Mouse (Mus musculus) brain, adult 10 weeks (tissue): ENCODE results near the gene Cadm3. TPM values are rescaled to one million over a fixed set of nuclear protein-coding genes. Genes with fewer than 3 reads are reported as not detected.

Source experiments
- polyA plus RNA-seq: library from polyadenylated mRNA; stranded (reverse); fragments of 350-450 nt; fragmentation: Illumina TruSeq; extraction: RNeasy Lipid Tissue Mini Kit (QIAGEN cat#74804); gene quantifications from one replicate; pipeline ENCODE4 v1.2.3, GENCODE M21; 2015; ENCODE audit warnings: low read depth, low replicate concordance

The Cadm3 gene
- polyA plus RNA-seq: 269 TPM

DNA sequence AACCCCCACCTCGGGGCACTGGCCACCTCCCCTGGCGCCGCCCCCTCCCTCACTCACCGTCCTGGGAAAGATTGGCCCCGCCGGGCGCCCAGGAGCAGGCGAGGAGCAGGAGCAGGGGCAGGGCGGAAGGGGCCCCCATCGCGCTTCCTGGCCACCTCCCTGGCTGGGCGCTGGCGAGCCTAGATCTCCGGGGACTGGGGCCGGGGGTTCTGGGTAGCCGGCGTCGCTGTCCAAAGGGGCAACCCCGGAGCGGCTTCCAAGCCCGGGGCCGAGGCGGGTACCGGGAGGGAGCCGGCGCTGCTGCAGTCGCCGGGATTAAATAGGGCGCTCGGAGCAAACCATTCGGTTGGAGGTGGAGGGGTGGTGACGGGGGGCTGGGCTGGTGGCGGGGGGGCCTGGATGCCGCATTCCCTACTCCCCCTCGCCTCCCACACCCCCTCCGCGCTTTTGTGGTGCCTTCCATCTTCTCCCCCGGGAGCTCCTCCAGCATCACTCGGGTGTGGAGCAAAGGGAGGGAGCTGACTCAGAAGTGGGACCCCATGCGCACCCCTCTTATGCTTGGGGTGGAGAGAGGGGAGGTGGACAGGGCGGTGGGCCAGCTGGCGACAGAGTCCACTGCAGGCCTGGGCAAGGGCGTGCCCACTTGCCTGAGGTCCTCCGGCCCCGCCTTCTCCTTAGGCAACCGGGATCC, at the start of gene Cadm3:
TSS of gene Cadm3 (minus strand) at position 340 of the 691 bp plus-strand sequence.

GRCm38 (mm10) chr1:173350372-173350957, 17.0 kb downstream of the Cadm3 start, which contains the start of gene Aim2:
Gene Aim2 (plus strand): TSS chr1:173350879.

GRCm38 (mm10) chr1:173333312-173334253, 33.9 kb downstream of the Cadm3 start, which contains the start of gene Ackr1:
Gene Ackr1 (minus strand): TSS chr1:173333750.

Other genes with a start within 250 kb of the Cadm3 start
- not detected for gene Olfr1408, start 230.3 kb downstream of the Cadm3 start, polyA plus RNA-seq
- gene Olfr1406, start 177.1 kb downstream of the Cadm3 start, polyA plus RNA-seq: not detected
- gene Olfr218, start 169.9 kb downstream of the Cadm3 start, polyA plus RNA-seq: not detected
- gene Olfr1404, start 155.3 kb downstream of the Cadm3 start, polyA plus RNA-seq: not detected
- gene Fcer1a, start 140.5 kb downstream of the Cadm3 start, polyA plus RNA-seq: not detected
- gene Olfr418, start 101.7 kb downstream of the Cadm3 start, polyA plus RNA-seq: not detected
- not detected for gene Mptx2, start 89.9 kb downstream of the Cadm3 start, polyA plus RNA-seq
- 43.9 TPM for gene Ackr1, start 33.9 kb downstream of the Cadm3 start, polyA plus RNA-seq
- 6.1 TPM for gene Aim2, start 16.8 kb downstream of the Cadm3 start, polyA plus RNA-seq
- gene Ifi206, start 123.3 kb upstream of the Cadm3 start, polyA plus RNA-seq: not detected
- not detected for gene Ifi214, start 168.3 kb upstream of the Cadm3 start, polyA plus RNA-seq
- not detected for gene Ifi213, start 231.6 kb upstream of the Cadm3 start, polyA plus RNA-seq